Mouse (Mus musculus) megakaryocyte, embryonic 14.5 days (primary cell): Measurements from ENCODE around the gene Nubpl.

Experiments
- FLI1 ChIP-seq: IDR thresholded peaks from 2 replicates; pipeline ENCODE4 v1.6.1; 2012; ENCODE audit warnings: low read length, inconsistent platforms, mixed read lengths
- GATA1 ChIP-seq: IDR thresholded peaks from 3 replicates; pipeline ENCODE4 v1.6.1; 2012; ENCODE audit warnings: mixed read lengths, low read length, inconsistent platforms, borderline replicate concordance

DNA sequence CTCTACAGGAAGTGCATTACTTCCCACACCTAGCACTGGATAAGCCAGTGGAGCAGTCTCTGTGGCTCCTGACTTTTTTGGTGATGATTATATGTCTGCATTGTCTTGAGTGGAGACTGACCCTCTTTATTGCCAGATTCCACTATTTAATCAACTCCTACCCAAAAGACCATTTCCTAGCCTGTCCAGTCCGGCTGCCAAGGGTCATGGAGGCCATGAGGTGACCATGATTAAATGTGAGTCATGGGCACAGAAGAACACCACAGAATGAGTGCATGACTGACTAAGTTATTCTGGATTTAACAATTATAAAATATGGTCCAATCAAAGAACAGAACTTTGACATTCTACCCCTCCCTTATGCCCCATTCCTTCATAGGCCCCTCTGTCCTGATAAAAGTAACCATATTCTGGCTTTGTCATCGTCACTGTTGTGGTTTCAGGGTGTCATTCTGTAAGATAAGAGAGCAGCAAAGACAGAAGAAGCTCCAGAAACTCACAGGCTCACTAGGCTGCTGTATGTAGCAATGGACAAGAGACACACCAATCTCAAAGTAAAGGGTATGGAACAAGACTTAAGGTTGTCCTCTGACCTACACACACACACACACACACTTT, 240.7 kb downstream of the Nubpl start:
- no peak for TF ChIP-seq GATA1
- no peak for TF ChIP-seq FLI1
